Mouse (Mus musculus): ENCODE data around the gene Ankrd36. TPM values are rescaled to one million over a fixed set of nuclear protein-coding genes. Genes with fewer than 3 reads are reported as not detected.

Gene Ankrd36
- polyA plus RNA-seq, 1 experiment from 2014 or later = not detected

DNA sequence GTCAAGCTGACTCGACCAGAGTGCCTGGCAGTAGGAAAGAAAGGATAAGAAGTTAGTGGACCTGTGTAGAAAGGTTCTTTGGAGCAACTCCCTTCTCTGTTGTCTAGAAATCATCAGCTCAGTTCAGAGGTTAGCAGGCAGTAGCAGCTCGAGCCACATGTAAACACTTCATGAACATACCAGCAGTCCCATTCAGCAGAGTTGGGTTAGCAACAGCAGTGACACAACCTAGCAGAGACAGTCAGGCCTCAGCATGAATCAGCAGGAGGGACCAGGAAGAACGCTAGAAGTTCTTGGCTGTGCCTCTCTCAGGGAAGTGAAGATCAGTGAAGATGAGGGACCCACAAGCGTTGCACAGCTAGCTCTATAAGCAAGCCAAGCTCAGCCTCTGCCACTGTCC, 24.0 kb upstream of the Ankrd36 start:
- WGBS = 84% methylated on average over 4 of the region's 4 CpGs
- no peaks in the 10 kb centered on the region for H3K36me3 ChIP-seq (ENCODE audit: insufficient read depth, low read length)
- DNase-seq (ENCODE audit: low spot score) = no peak
- H3K27me3 ChIP-seq (ENCODE audit: insufficient read depth, low read length) = no peaks in the 10 kb centered on the region
- no peak overlapping the region for H3K4me3 ChIP-seq (replicated peaks; ENCODE audit: low read depth, low read length)
- no peak overlapping the region for H3K4me2 ChIP-seq (ENCODE audit: low read length)
- no peak for ATAC-seq (replicated peaks; ENCODE audit: low FRiP score, low read depth)
- H3K9me3 ChIP-seq (replicated peaks; ENCODE audit: low read length) = no peaks in the 10 kb centered on the region
- peaks cover 7% of the 10 kb centered on the region; the same call in 1 of the 2 replicates for H3K4me1 ChIP-seq (replicated peaks; ENCODE audit: insufficient read depth, low read length)
- TF ChIP-seq CTCF (IDR thresholded peaks at IDR 0.05; ENCODE audit: low read depth) = no peak
- H3K9ac ChIP-seq (ENCODE audit: low read depth, low read length) = no peak overlapping the region
- no peak overlapping the region for H3K27ac ChIP-seq

DNA sequence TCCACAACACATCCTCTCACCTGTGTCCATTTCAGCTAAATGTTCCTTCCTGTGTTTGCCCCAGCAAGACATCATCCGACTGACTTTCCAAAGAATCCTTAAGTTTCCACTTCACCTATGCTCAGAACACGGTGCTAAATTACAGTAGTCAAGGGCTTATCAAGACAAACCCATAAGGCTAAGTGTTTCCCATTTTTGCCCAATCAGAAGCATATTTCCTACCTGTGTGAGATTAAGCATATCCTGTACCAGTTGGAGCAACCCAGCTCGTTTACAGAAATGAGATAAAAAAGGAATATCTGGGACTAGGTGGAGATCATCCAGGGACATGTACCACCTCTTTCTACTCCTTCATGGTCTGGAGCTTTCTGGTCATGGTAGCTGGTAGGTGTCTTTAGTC, 22.8 kb upstream of the Ankrd36 start:
- H3K4me2 ChIP-seq (ENCODE audit: low read length) = no peak overlapping the region
- H3K27ac ChIP-seq = no peak overlapping the region
- 88% methylated on average over 3 of the region's 3 CpGs for WGBS
- no peaks in the 10 kb centered on the region for H3K9me3 ChIP-seq (replicated peaks; ENCODE audit: low read length)
- ATAC-seq (replicated peaks; ENCODE audit: low FRiP score, low read depth) (no peak), DNase-seq (ENCODE audit: low spot score) (no peak)
- no peaks in the 10 kb centered on the region for H3K36me3 ChIP-seq (ENCODE audit: insufficient read depth, low read length)
- no peak for TF ChIP-seq CTCF (IDR thresholded peaks at IDR 0.05; ENCODE audit: low read depth)
- no peak overlapping the region for H3K9ac ChIP-seq (ENCODE audit: low read depth, low read length)
- H3K4me3 ChIP-seq (replicated peaks; ENCODE audit: low read depth, low read length) = no peak overlapping the region
- no peaks in the 10 kb centered on the region for H3K4me1 ChIP-seq (replicated peaks; ENCODE audit: insufficient read depth, low read length)
- H3K27me3 ChIP-seq (ENCODE audit: insufficient read depth, low read length) = no peaks in the 10 kb centered on the region

DNA sequence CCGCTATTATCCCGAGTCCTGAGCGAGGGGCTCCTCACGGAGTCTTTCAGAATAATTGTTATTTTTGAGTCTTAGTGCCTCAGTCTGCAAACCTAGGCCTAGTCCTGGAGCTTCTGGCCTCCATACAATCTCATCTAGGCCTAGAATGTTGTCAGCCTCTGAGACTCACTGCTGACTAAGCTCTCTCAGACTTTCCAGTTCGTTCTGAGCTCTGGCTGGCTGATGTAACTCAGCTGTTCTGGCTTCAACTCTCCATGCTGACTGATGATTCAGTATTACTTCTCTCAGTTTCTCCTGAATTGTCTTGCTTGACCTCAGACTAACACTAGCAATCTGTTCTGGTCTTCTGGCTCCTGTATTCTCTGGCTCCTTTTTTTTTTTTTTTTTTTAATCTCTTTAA, 18.1 kb upstream of the Ankrd36 start:
- Histone ChIP-seq H3K4me1 (replicated peaks; ENCODE audit: insufficient read depth, low read length) (no peaks in the 10 kb centered on the region), H3K27ac (no peak overlapping the region), H3K27me3 (ENCODE audit: insufficient read depth, low read length) (no peaks in the 10 kb centered on the region), H3K9me3 (replicated peaks; ENCODE audit: low read length) (no peaks in the 10 kb centered on the region), H3K4me3 (replicated peaks; ENCODE audit: low read depth, low read length) (no peak overlapping the region), H3K9ac (ENCODE audit: low read depth, low read length) (no peak overlapping the region), H3K4me2 (ENCODE audit: low read length) (no peak overlapping the region), H3K36me3 (ENCODE audit: insufficient read depth, low read length) (no peaks in the 10 kb centered on the region)
- 92% methylated on average over 5 of the region's 5 CpGs for WGBS
- TF ChIP-seq CTCF (IDR thresholded peaks at IDR 0.05; ENCODE audit: low read depth) = no peak
- no peak for DNase-seq (ENCODE audit: low spot score)
- ATAC-seq (replicated peaks; ENCODE audit: low FRiP score, low read depth) = no peak

DNA sequence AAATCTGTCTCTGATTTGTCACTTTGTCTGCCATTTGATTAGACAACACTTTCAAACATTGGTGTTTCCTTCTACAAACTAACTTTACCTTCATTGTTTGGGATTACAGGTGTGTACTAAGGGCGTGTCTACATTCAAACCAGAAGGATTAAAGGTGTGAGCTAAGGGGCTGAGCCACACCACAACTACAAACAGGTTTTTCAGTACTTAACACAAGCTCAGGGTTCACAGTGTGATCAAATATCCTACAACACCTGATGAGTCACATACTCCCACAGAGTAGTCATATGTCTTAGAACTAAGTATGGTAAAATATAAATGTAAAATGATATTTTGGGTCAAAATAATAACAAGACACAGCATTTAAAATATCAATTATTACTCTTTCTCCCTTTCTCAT, 17.6 kb upstream of the Ankrd36 start:
- WGBS = 67% methylated on average over 1 of the region's 1 CpGs
- DNase-seq (ENCODE audit: low spot score) = no peak
- H3K27me3 ChIP-seq (ENCODE audit: insufficient read depth, low read length) = no peaks in the 10 kb centered on the region

DNA sequence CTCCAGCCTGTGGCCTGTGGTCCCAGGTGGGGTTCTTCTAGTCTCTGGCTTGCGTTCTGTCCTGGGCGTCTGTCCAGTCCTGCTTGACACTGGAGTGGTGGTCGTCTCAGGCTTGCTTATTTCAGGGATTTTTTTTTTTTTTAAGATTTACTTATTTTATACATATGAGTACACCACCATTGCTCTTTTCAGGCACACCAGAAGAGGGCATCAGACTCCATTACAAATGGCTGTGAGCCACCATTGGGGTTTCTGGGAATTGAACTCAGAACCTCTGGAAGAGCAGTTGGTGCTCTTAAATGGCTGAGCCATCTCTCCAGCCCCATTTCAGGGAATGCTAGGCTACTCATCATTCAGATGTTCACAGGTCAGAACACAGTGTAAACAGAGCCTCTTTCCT, 9.2 kb upstream of the Ankrd36 start:
- Histone ChIP-seq H3K27me3 (ENCODE audit: insufficient read depth, low read length) (no peaks in the 10 kb centered on the region), H3K4me2 (ENCODE audit: low read length) (no peak overlapping the region), H3K36me3 (ENCODE audit: insufficient read depth, low read length) (no peaks in the 10 kb centered on the region), H3K27ac (no peak overlapping the region), H3K9ac (ENCODE audit: low read depth, low read length) (no peak overlapping the region), H3K4me1 (replicated peaks; ENCODE audit: insufficient read depth, low read length) (no peaks in the 10 kb centered on the region), H3K4me3 (replicated peaks; ENCODE audit: low read depth, low read length) (no peak overlapping the region), H3K9me3 (replicated peaks; ENCODE audit: low read length) (no peaks in the 10 kb centered on the region)
- ATAC-seq (replicated peaks; ENCODE audit: low FRiP score, low read depth) (no peak), DNase-seq (ENCODE audit: low spot score) (no peak)
- TF ChIP-seq CTCF (IDR thresholded peaks at IDR 0.05; ENCODE audit: low read depth) = no peak
- 64% methylated on average over 3 of the region's 3 CpGs for WGBS

More for the DNA sequence above, 17.6 kb upstream of the Ankrd36 start:
- H3K4me2 ChIP-seq (ENCODE audit: low read length) = no peak overlapping the region
- no peak overlapping the region for H3K27ac ChIP-seq
- H3K4me3 ChIP-seq (replicated peaks; ENCODE audit: low read depth, low read length) = no peak overlapping the region
- ATAC-seq (replicated peaks; ENCODE audit: low FRiP score, low read depth) = no peak
- no peak for TF ChIP-seq CTCF (IDR thresholded peaks at IDR 0.05; ENCODE audit: low read depth)
- H3K36me3 ChIP-seq (ENCODE audit: insufficient read depth, low read length) = no peaks in the 10 kb centered on the region
- no peaks in the 10 kb centered on the region for H3K4me1 ChIP-seq (replicated peaks; ENCODE audit: insufficient read depth, low read length)
- H3K9me3 ChIP-seq (replicated peaks; ENCODE audit: low read length) = no peaks in the 10 kb centered on the region
- H3K9ac ChIP-seq (ENCODE audit: low read depth, low read length) = no peak overlapping the region

DNA sequence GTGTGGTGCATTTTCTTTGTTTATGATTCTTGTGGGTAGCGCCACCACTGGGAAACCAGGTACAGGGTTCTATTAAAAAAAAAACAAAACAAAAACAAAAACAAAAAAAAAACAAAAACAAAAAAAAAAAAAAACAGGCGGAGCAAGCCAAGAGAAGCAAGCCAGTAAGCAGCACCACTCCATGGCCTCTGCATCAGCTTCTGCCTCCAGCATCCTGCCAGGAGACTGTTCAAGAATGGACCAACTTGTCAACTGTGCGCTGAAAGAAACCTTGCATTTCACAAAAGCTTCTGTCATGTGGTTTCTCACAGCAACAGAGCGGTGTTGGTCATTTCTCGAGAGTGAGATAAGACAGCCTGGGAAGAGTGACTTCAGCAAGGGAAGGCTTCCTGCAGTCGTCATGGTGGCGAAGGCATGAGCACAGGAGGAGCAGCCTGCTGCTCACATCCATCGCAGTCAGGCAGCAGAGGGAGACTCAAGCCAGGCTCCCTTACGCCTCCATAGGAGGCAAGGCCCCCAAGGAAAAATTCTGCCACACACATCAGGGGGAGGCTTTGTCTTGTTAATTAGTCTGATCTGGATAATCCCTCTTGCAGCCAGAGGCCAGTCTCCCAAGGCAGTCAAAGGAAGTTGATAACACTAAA, 6.7 kb upstream of the Ankrd36 start:
- TF ChIP-seq CTCF (IDR thresholded peaks at IDR 0.05; ENCODE audit: low read depth) = peak; percentile 30; the same call in 1 of the 2 replicates
- H3K9me3 ChIP-seq (replicated peaks; ENCODE audit: low read length) = no peaks in the 10 kb centered on the region
- no peak overlapping the region for H3K4me3 ChIP-seq (replicated peaks; ENCODE audit: low read depth, low read length)
- H3K36me3 ChIP-seq (ENCODE audit: insufficient read depth, low read length) = no peaks in the 10 kb centered on the region
- H3K27ac ChIP-seq = no peak overlapping the region
- H3K4me2 ChIP-seq (ENCODE audit: low read length) = no peak overlapping the region
- H3K9ac ChIP-seq (ENCODE audit: low read depth, low read length) = no peak overlapping the region
- no peaks in the 10 kb centered on the region for H3K4me1 ChIP-seq (replicated peaks; ENCODE audit: insufficient read depth, low read length)
- no peaks in the 10 kb centered on the region for H3K27me3 ChIP-seq (ENCODE audit: insufficient read depth, low read length)
- WGBS = 51% methylated on average over 9 of the region's 9 CpGs
- ATAC-seq (replicated peaks; ENCODE audit: low FRiP score, low read depth) (no peak), DNase-seq (ENCODE audit: low spot score) (peak; percentile 11)

DNA sequence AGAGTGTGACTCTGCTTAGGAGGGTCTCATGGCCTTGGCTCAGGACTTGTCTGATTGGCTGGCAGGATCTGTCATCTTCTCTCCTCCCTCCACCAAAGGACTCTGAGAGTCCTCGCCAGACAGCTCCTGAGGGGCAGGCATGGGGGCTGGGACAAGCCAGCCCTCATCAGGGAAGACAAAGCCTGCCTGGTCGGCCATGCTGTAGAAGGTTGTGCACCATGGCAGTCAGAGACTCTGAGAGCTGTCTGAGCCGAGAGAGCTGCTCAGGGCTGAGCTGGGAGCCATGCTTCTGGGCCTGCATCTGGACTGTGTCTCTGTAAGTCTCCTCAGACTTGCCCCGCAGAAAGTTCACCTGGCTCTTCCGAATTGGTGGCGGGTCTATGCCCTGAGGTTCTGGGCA, 5.6 kb upstream of the Ankrd36 start:
- Histone ChIP-seq H3K27ac (no peak overlapping the region), H3K4me2 (ENCODE audit: low read length) (no peak overlapping the region), H3K9ac (ENCODE audit: low read depth, low read length) (no peak overlapping the region), H3K4me3 (replicated peaks; ENCODE audit: low read depth, low read length) (no peak overlapping the region), H3K4me1 (replicated peaks; ENCODE audit: insufficient read depth, low read length) (no peaks in the 10 kb centered on the region), H3K27me3 (ENCODE audit: insufficient read depth, low read length) (no peaks in the 10 kb centered on the region), H3K36me3 (ENCODE audit: insufficient read depth, low read length) (no peaks in the 10 kb centered on the region), H3K9me3 (replicated peaks; ENCODE audit: low read length) (no peaks in the 10 kb centered on the region)
- no peak for TF ChIP-seq CTCF (IDR thresholded peaks at IDR 0.05; ENCODE audit: low read depth)
- DNase-seq (ENCODE audit: low spot score) (no peak), ATAC-seq (replicated peaks; ENCODE audit: low FRiP score, low read depth) (no peak)
- 70% methylated on average over 6 of the region's 6 CpGs for WGBS

Measured in kidney, postnatal 0 days (tissue).